Mouse (Mus musculus) cerebellum, postnatal 14 days (tissue): Measurements from ENCODE around the gene Aqp8.

Source experiments
- DNase-seq, 2 experiments: peaks; one replicate each; pipeline ENCODE4 v3.0.0; 2021; ENCODE audit warnings: mixed read lengths in 2 of 2

The Aqp8 gene

GRCm38 (mm10) chr7:123462070-123462501 lies at the start of gene Aqp8:
Gene Aqp8 (plus strand): TSS chr7:123462291.
- peak; percentile 44 to 53 for DNase-seq

- DNase-seq: no peak
Observed at GRCm38 (mm10) chr7:123416803-123417202, 45.3 kb upstream of the Aqp8 start.

- no peak for DNase-seq
Observed at GRCm38 (mm10) chr7:123417661-123418060, 44.4 kb upstream of the Aqp8 start.

GRCm38 (mm10) chr7:123419984-123420383 lies 42.1 kb upstream of the Aqp8 start:
- peak in 1 of 2 experiments; percentile 74 for DNase-seq

GRCm38 (mm10) chr7:123421958-123422357 lies 40.1 kb upstream of the Aqp8 start:
- no peak for DNase-seq

GRCm38 (mm10) chr7:123424281-123424680 lies 37.8 kb upstream of the Aqp8 start:
- DNase-seq: peak; percentile 47 to 48

GRCm38 (mm10) chr7:123425134-123425757 lies 36.8 kb upstream of the Aqp8 start:
- DNase-seq: no peak

GRCm38 (mm10) chr7:123429624-123430410 lies 32.3 kb upstream of the Aqp8 start:
- DNase-seq: no peak

GRCm38 (mm10) chr7:123430411-123430705 lies 31.7 kb upstream of the Aqp8 start:
- no peak for DNase-seq

GRCm38 (mm10) chr7:123431206-123431605 lies 30.9 kb upstream of the Aqp8 start:
- no peak for DNase-seq

- DNase-seq: no peak
Observed at GRCm38 (mm10) chr7:123442079-123442478, 20.0 kb upstream of the Aqp8 start.

- DNase-seq: no peak
Observed at GRCm38 (mm10) chr7:123448794-123449193, 13.3 kb upstream of the Aqp8 start.

GRCm38 (mm10) chr7:123449676-123450075 lies 12.4 kb upstream of the Aqp8 start:
- no peak for DNase-seq

- DNase-seq: no peak
Observed at GRCm38 (mm10) chr7:123450515-123450914, 11.6 kb upstream of the Aqp8 start.

- no peak for DNase-seq
Observed at GRCm38 (mm10) chr7:123452551-123452950, 9.5 kb upstream of the Aqp8 start.

- DNase-seq: no peak
Observed at GRCm38 (mm10) chr7:123453066-123453465, 9.0 kb upstream of the Aqp8 start.

- DNase-seq: no peak
Observed at GRCm38 (mm10) chr7:123455088-123455487, 7.0 kb upstream of the Aqp8 start.

- no peak for DNase-seq
Observed at GRCm38 (mm10) chr7:123458309-123458708, 3.8 kb upstream of the Aqp8 start.

- DNase-seq: no peak
Observed at GRCm38 (mm10) chr7:123459247-123459646, 2.8 kb upstream of the Aqp8 start.

- DNase-seq: no peak
Observed at GRCm38 (mm10) chr7:123461316-123461715, 775 bp upstream of the Aqp8 start.

GRCm38 (mm10) chr7:123463569-123463968 lies 1.5 kb downstream of the Aqp8 start:
- DNase-seq: peak; percentile 17 to 18

GRCm38 (mm10) chr7:123465692-123466387 lies 3.7 kb downstream of the Aqp8 start:
- DNase-seq: peak; percentile 93 to 94

GRCm38 (mm10) chr7:123467961-123468360 lies 5.9 kb downstream of the Aqp8 start:
- DNase-seq: peak; percentile 79 to 81

GRCm38 (mm10) chr7:123487703-123488102 lies 25.6 kb downstream of the Aqp8 start:
- peak; percentile 29 to 36 for DNase-seq
